Mouse (Mus musculus) olfactory bulb, adult 2 months (tissue): ENCODE data around the gene Ccnl2. TPM values are rescaled to one million over a fixed set of nuclear protein-coding genes. Genes with fewer than 3 reads are reported as not detected.
A peak's percentile ranks its signal among the peaks of the same experiment; 100 is the strongest.

Source experiments
- H3K27ac ChIP-seq: fragments of 200-500 bp; 2 replicates; pipeline ENCODE4 v1.5.1; 2012; ENCODE audit warnings: low read depth, low read length; ENCODE audit not compliant: insufficient read depth
- H3K4me1 ChIP-seq: fragments of 200-500 bp; 2 replicates; pipeline ENCODE4 v1.6.1; 2012; ENCODE audit warnings: low read length; ENCODE audit not compliant: control insufficient read depth, insufficient read depth
- H3K4me3 ChIP-seq: fragments of 200-500 bp; 2 replicates; pipeline ENCODE4 v1.5.1; 2012; ENCODE audit warnings: mild to moderate bottlenecking, low read depth, low read length, moderate library complexity; ENCODE audit not compliant: insufficient read depth
- CTCF ChIP-seq: fragments of 200-500 bp; IDR thresholded peaks from 2 replicates; pipeline ENCODE4 v1.5.1; 2012; ENCODE audit warnings: low read depth, mild to moderate bottlenecking, low read length, moderate library complexity; ENCODE audit not compliant: insufficient read depth
- POLR2A ChIP-seq: fragments of 200-500 bp; IDR thresholded peaks from 2 replicates; pipeline ENCODE4 v1.6.1; 2012; ENCODE audit warnings: mild to moderate bottlenecking, low read depth, low read length, moderate library complexity; ENCODE audit not compliant: insufficient read depth
- WGBS: fragments of 180-500 bp; shearing (Covaris S2); methylation state at CpG from one replicate; pipeline ENCODE4 v1.1.7; 2018; 5-methylcytosine and 5-hydroxymethylcytosine counted together
- polyA plus RNA-seq: library from polyadenylated mRNA; stranded (reverse); fragments of >200 nt; gene quantifications from 2 replicates; pipeline ENCODE4 v1.2.4, GENCODE M21; 2012; ENCODE audit warnings: low replicate concordance; ENCODE audit not compliant: missing spikeins, insufficient read depth, insufficient read length

Gene Ccnl2
- polyA plus RNA-seq, 1 experiment, result 186 TPM

GRCm38 (mm10) chr4:155832321-155832720 lies 20.0 kb downstream of the Ccnl2 start:
- H3K27ac ChIP-seq, result no peak overlapping the region
- WGBS, result 49% methylated on average over 10 of the region's 10 CpGs

GRCm38 (mm10) chr4:155833234-155833633 lies 20.9 kb downstream of the Ccnl2 start:
- WGBS, result 78% methylated on average over 4 of the region's 4 CpGs
- TF ChIP-seq POLR2A, result no peak
- no peak for TF ChIP-seq CTCF
- H3K27ac ChIP-seq, result no peak overlapping the region
- H3K4me3 ChIP-seq, result no peak overlapping the region
- peaks cover 20% of the 10 kb centered on the region for H3K4me1 ChIP-seq

More at GRCm38 (mm10) chr4:155832321-155832720, 20.0 kb downstream of the Ccnl2 start:
- Histone ChIP-seq H3K4me1 (peaks cover 15% of the 10 kb centered on the region), H3K4me3 (peak overlapping the region; percentile 70)
- TF ChIP-seq CTCF (no peak), POLR2A (no peak)

- Histone ChIP-seq H3K27ac (peak overlapping the region; percentile 29), H3K4me1 (peaks cover 24% of the 10 kb centered on the region), H3K4me3 (no peak overlapping the region)
- TF ChIP-seq CTCF, result 0 out of 2 replicates have a peak, but pooled peaks have one; percentile 8
- TF ChIP-seq POLR2A, result no peak
- 17% methylated on average over 2 of the region's 2 CpGs for WGBS
Observed at GRCm38 (mm10) chr4:155833836-155834235, 21.5 kb downstream of the Ccnl2 start.

DNA sequence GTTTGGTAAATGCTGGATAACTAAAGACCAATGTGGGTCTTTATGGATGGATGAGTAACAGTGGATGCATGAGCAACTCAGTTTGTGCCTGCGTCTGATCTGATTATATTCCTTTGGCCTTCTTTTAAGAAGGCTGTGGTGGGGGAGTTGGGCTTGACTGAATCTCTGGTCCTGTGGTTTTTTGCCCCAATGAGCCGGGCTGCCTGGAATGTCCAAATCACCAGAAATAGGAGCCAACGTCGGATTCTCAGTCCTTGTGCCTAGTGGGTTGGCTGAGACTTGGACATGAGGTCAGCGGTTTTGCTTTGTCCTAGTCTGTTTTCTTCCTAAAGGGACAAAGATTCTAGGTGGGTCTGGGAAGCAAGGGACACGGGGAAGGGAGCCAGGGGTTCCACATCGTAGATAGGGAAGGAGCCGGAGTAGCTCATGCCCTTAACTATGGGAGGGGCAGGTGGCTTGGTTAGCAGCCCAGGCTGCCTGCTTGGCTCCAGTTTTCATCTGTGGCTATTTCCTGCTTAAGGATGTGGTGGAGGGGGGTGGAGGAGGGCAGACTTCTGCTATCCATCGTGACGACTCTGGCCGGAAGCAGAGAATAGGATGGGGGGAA lies 25.2 kb downstream of the Ccnl2 start:
- H3K27ac ChIP-seq, result no peak overlapping the region
- WGBS, result 52% methylated on average over 11 of the region's 11 CpGs
- TF ChIP-seq POLR2A (no peak), CTCF (no peak)
- H3K4me1 ChIP-seq, result peaks cover 44% of the 10 kb centered on the region
- no peak overlapping the region for H3K4me3 ChIP-seq

- TF ChIP-seq POLR2A (no peak), CTCF (no peak)
- peak overlapping the region; percentile 41; the same call in 1 of the 2 replicates for H3K27ac ChIP-seq
- 58% methylated on average over 8 of the region's 8 CpGs for WGBS
Observed at GRCm38 (mm10) chr4:155838187-155839153, 26.2 kb downstream of the Ccnl2 start.

GRCm38 (mm10) chr4:155839483-155839910 lies 27.2 kb downstream of the Ccnl2 start, which contains the start of gene Mxra8:
Mxra8 (plus strand) TSS chr4:155839680.
- Histone ChIP-seq H3K4me3 (peak within 1 kb of the TSS; percentile 7; the same call in 1 of the 2 replicates), H3K4me1 (peaks cover 33% of the 10 kb centered on the region), H3K27ac (peak within 1 kb of the TSS; percentile 41; the same call in 1 of the 2 replicates)
- TF ChIP-seq POLR2A (no peak), CTCF (no peak)
- 21% methylated on average over 16 of the region's 16 CpGs for WGBS

More at GRCm38 (mm10) chr4:155838187-155839153, 26.2 kb downstream of the Ccnl2 start:
- H3K4me1 ChIP-seq, result peaks cover 38% of the 10 kb centered on the region
- no peak overlapping the region for H3K4me3 ChIP-seq

DNA sequence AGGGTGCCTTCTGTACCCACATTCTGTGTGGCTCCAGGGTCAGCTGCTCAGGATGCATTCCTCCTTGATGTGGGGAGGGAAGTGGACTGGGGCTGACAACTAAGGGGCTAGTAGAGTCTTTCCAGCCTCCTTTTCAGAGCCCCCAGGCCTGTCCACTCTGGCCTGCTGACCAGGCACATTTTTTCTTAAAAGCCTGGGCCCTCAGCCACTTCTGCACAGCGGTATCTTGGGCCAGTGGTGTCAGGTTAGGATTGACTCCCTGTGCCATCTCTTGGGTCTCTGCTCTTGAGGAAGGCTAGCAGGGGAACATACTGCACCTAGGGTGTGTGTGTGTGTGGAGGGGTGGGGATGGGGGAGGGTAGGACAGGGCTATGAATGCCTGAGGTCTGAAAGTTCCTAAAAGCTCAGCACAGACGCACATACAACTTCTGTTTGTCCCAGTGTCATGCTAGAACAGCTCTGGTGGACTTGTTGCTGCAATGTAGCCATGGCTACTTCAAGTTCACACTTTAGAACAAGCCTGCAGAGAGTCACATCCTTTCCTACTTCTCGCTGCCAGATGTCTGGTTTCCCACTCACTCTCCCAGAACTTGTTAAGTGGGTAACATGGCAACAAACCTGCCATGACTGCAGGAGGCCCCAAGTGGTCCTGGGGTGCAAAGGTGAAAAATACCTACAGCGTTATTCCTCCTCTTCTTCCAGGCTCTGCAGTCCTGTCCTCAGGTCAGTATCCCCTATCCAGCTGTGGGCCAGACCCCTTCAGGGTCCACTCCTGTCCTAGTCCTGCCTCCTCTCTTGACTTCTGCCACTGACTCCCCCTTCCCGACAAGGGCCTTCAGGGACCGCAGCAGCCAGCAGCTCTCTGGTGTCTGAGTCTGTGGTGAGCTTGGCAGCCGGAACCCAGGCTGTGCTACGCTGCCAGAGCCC lies 28.1 kb downstream of the Ccnl2 start:
- Histone ChIP-seq H3K4me1 (peaks cover 33% of the 10 kb centered on the region), H3K4me3 (peak overlapping the region; percentile 31), H3K27ac (no peak overlapping the region)
- 37% methylated on average over 8 of the region's 8 CpGs for WGBS
- TF ChIP-seq POLR2A (no peak), CTCF (no peak)

GRCm38 (mm10) chr4:155841003-155841454 lies 28.7 kb downstream of the Ccnl2 start:
- H3K4me1 ChIP-seq, result peaks cover 33% of the 10 kb centered on the region
- no peak for TF ChIP-seq POLR2A
- no peak overlapping the region for H3K27ac ChIP-seq
- whole genome bisulfite sequencing, result 3% methylated on average over 32 of the region's 32 CpGs
- peak overlapping the region; percentile 31 for H3K4me3 ChIP-seq
